Mouse (Mus musculus) lung, postnatal 0 days (tissue): ENCODE measurements at regions not wholly inside any gene's neighbourhood (a gene's known extent, or its start where the extent isn't known, plus 50 kb on each side); places are given as distances from the start of the nearest gene placed in this dataset.

Experiments
- CTCF ChIP-seq: IDR thresholded peaks from 2 replicates; pipeline ENCODE4 v1.5.1; 2016; ENCODE audit warnings: antibody characterized with exemption, mild to moderate bottlenecking
- EP300 ChIP-seq: IDR thresholded peaks from 2 replicates; pipeline ENCODE4 v1.6.1; 2016; ENCODE audit warnings: antibody characterized with exemption, mild to moderate bottlenecking, control low read depth

DNA sequence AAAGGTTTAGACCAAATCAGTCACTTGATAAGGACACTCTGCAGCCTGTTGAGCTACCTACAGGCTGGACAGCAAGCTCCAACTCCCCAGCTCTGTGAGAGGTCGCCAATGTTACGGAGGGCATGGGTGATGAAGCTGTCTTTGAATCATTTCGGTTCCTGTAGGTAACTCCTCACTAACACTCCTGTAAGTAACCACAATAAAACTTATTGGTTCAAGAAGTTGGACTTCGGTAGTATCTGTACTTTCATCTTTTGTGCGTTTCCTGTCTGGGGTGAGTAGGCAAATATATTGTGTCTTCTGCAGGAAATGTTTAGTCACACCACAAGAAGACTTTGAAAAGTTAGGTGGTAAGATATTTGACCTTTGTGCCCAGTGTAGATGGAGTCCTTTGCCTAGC, 244.1 kb upstream of the Ndst4 start:
- TF ChIP-seq CTCF (no peak), EP300 (no peak)
